Mouse (Mus musculus) common myeloid progenitor, adult 5-6 weeks (primary cell): ENCODE results near the gene Zeb2. TPM values are rescaled to one million over a fixed set of nuclear protein-coding genes. Genes with fewer than 3 reads are reported as not detected.

Source experiments
- ATAC-seq: replicated peaks from 2 replicates; pipeline ENCODE4 v1.8.0; 2016; ENCODE audit warnings: low read depth, mild to moderate bottlenecking, moderate TSS enrichment, inconsistent platforms; ENCODE audit not compliant: poor library complexity, severe bottlenecking
- total RNA-seq: library from RNA; stranded (forward); fragments of 200-1000, 187-1606 nt; gene quantifications from 2 replicates; pipeline ENCODE4 v1.2.3, GENCODE M21; 2017

Gene Zeb2
- total RNA-seq, 1 experiment from 2014 or later, result 205 TPM

DNA sequence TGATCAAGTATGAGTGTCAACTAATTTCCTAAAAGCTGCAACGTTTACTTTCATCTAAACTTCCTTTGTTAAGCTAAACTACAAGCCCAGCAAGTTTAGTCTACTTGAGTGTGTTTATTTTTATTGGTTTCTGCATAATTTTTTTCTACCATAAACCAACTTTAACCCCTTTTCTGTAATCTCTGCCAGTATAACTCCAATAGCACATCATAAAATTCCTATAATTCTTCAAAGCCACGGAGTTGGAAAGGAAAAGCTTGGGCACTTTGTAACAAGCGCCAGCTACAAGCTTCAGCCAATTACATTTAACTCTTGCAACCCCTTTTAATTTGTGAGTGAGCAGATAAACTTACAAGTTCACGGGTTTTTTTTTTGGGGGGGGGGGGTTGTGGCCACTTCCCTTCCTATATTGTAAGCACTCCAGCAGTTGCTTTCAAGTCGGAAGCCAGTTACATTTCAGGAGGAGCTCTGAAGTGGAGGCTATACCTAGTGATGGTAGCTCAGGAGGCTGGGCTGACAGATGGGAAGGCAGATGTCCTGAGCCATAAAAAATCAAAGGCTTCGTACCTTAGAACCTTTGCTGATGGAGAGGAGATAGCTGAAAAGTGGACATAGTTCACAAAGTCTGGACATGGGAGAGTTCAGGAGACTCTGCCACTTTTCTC lies 46.5 kb downstream of the Zeb2 start:
- no peak for ATAC-seq

DNA sequence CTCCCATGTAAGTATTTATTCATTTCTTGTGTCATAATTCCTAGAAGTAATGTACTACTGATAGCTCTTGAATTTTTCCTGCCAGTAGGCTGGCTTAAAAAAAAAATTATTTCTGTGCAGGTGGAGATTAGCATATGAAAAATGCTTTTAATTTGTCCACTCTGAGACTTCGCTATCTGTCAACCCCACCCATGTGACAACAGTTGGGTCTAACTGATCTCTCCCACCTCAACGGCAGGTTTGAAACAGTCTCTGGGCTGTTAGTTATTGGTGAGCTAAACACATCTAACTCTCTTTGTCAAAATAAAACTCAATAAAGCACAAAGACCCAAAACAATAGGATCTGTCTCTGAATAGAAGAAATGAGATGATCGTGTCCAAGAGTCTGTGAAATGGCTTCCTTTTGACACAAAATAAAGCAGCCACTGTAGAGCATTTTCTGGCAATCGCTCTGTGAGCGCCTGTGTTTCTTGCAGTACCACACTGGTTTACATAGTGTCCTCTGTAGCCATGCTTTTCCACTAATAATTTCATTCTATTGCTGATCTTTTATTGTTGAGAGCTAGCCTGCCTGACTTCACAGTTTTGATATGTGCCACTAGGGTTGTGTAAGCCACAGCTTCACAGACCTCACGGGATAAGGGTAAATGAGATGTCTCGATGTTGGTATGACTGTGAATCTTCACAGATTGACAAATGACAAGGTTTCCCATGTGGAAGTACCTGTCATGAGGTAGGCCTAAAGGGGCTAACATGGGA lies 48.2 kb downstream of the Zeb2 start:
- ATAC-seq, result no peak; the same call in 1 of the 2 replicates

DNA sequence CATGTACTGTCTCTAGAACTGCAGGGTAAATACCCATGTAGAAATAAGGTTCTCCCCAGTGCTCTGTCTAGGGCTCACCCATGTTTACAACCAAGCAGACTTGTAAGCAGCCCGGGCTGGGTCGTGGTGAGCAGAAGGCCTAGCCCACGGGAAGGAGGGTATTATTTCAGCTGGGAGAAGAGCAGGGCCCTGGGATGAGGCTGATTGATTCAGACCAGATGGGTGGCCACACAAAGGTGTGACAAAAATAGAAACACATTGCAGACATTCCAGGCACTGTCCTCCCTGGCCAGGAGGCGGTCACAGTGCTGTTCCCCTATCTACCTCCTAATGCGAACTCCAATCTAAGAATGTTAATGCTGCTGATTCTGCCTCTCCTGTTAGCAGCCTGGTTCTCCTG lies 50.1 kb downstream of the Zeb2 start:
- no peak for ATAC-seq

DNA sequence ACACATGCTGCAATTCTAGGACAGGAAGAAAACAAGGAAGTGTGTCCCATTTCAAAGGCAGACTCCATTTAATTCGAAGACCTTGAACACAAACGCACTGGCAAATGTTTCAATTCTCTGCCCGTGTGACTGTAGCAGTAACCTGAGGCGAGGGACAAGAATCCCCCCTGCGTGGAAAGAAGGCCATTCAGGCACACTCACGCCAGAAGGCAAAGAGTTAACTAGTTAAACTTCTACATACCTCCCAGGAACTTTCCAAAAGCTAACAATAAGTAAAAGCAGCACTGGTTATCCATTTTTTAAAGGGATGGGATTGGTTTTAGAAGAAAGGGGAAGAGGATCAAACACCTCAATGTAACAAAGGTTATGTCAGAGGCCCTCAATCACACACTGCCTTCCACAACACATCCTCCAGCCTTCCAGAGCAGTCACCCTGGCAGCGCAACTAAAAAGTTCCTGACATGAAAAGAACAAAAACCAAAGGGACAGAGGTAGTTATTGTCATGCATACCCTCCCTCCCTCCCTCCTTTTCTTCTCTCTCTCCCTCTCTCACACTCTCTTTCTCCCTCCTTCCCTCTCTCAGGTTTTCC lies 53.8 kb downstream of the Zeb2 start:
- ATAC-seq, result no peak

DNA sequence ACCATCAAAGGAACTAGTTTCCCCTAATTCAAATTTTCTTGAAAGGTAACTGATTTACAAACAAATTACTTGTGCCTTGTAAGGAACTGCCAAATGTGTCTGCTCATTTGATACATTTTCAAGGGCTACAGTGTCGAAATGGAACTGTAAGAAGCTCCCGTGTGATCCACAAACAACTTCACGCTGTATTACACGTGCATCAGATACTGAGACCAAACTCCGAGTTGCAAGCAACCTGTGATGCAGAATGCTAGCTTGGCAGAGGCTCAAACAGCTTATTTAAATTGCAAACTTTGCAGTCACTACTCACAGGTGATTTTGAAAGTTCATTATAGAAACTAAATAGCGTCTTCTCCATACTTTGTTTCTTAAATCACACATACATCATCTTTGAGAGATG lies 55.1 kb downstream of the Zeb2 start:
- ATAC-seq, result no peak

DNA sequence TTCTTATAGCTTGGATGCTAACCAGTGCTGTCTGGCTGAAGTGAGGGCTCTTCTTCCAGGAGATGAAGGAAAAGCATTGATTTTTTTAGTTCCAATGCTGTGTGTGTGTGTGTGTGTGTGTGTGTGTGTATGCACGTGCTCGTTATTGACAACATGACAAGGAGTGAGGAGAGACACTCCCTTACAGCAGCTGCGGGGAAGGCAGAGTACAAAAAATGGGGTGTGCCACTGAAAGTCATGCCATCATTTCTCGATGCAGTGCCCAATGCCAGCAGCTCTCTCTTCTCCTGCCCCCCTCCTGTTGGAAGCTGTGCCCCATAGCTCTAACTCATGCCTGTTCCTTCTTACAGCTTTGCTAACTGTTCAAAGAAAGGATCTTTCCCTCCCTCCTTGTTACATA lies 56.4 kb downstream of the Zeb2 start:
- no peak for ATAC-seq

DNA sequence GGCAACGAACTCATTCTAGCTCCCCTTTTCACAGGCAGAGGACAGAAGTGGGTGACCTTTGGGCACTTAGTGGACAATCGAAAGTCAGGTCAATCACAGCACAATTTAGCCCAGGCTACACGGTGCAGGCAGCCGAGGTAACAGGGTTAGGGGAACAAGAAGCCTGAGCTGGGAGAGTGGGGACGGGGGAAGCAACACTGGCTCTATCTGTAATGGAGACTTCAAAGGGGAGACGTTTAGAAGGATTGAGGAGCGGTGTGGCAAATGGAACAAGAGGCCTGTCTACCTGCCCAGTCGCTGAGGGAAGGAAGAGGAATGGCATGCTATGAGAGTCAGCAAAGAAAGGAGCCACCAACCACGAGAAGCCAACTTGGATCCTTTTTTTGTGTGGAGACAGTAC lies 57.0 kb downstream of the Zeb2 start:
- no peak for ATAC-seq

DNA sequence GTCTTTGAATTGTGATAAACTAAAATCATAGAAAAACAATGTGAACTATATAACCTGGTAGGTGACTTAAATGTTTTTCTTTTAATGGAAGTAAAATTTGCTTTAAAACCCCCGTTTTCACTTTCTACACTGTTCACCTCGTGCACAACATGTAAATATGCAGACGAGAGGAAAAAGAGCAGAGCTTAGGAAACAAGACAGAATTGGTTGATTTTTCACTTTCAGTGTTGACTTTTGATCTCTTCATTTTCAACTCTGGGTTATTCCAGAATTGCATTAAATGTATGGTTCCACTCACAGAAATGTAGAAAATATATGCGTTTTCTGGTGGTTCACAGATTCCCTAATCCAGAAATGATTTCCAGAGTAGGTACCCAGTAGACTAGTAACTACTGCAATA lies 57.6 kb downstream of the Zeb2 start:
- no peak for ATAC-seq

DNA sequence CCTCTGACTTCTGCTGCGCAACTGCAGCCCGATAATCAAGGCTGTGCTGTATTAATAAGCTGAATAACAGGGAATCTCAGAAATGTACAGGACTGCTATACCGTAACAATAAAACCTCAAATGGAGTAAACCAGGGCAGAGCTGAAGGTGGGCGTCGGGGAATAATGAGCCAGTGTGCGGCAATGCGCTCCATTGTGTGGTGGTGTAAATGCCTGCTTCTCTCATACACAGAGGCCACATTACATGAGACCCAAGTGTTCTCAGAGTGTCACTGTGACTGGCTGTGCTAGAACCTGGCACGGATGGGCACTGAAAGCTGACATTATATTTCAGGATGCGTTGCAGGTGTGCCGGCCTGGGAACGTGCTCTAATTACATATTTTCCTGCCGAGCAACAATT lies 58.2 kb downstream of the Zeb2 start:
- no peak for ATAC-seq

DNA sequence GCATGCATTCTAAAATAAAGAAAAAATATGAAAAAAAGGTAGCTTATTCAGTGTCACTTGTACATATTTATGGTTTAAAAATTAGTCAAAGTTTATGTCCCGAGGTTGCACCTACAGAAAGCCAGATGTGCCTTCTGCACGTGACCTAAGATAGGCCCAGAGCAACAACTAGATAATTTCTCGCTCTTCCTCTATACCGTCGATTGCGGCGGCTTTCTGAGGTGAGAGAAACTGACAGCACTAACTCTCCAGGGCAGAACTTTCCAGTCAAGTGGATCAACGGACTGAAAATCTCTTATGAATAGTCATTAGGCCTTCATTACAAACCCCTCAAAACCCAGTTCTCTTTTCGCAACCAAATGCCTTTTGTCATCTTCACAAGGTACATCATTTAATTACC lies 59.0 kb downstream of the Zeb2 start:
- ATAC-seq, result no peak

DNA sequence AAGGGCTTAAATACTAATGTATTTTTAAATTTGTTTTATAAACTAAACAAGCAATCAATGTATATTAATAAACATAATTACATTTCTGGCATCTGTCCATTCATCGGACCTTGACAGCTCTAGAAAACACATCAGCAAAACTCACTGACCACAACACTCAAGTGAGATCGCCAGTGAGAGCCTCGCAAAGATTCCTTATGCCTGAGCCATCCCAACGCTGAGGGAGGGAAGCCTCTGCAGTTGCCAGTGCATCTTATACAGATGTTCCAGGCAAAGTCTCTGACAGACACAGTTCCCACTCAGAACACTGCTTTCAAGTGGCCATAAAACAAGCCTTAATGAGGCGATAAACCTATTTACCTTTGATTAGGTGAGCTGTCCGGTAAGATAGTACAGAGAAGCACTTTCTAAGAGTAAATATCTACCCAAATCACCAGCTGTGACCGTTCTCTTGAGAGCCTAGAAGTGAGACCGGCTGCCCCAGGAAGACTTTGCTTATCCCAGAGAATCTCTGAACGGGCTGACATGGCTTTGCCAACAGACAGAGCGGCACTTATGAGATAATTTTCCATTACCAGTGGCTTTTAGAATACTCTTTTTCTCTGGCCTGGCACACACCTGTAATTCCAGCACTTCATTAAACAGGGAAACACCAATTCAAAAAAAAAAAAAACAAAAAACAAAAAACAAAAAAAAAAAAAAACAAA lies 60.2 kb downstream of the Zeb2 start:
- no peak for ATAC-seq

DNA sequence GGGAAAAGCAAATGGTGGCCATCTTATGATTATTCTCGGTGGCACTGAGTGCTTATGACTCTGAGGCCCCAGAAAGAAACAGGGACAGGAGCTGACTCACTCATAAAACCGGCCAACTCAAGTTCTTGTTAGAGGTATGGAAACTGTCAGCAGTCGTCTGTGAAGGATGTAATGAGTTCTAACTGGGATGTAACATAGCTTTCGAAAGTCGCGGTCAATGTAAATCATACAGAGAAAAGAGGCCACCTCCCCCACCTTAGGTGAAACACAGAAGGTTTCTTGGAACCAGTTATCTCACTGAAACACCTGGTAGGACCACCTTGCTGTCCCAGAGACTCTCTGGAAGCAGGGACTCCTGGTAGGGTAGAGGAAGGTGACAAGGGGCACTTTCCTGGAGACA lies 61.3 kb downstream of the Zeb2 start:
- ATAC-seq, result no peak

DNA sequence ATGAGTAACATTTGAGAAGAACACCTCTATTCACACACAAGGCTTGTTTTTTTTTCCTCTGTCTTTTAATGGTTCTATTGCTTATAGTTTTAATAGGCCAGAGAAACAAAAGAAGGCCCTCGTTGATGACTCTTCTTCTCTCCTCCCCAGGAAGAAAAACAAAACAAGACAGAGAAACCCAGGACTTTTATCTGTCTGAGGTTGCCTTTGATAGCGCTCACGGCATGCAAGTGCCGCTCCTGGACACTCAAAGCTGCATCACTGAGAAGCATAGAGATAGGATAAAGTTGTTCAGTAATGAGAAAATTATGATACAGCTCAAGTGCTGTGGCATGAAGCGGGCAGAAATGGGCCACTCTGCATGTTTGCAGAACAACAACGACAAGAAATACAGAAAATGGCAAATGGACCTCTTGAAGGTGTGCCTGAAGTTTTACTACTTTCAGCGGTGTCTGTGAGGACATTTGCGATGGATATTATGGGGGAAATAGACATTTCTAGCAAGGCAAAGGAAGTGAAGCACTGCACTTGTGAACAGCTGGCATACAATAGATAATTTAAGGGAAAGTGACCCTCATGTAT lies 62.1 kb downstream of the Zeb2 start:
- ATAC-seq, result no peak

DNA sequence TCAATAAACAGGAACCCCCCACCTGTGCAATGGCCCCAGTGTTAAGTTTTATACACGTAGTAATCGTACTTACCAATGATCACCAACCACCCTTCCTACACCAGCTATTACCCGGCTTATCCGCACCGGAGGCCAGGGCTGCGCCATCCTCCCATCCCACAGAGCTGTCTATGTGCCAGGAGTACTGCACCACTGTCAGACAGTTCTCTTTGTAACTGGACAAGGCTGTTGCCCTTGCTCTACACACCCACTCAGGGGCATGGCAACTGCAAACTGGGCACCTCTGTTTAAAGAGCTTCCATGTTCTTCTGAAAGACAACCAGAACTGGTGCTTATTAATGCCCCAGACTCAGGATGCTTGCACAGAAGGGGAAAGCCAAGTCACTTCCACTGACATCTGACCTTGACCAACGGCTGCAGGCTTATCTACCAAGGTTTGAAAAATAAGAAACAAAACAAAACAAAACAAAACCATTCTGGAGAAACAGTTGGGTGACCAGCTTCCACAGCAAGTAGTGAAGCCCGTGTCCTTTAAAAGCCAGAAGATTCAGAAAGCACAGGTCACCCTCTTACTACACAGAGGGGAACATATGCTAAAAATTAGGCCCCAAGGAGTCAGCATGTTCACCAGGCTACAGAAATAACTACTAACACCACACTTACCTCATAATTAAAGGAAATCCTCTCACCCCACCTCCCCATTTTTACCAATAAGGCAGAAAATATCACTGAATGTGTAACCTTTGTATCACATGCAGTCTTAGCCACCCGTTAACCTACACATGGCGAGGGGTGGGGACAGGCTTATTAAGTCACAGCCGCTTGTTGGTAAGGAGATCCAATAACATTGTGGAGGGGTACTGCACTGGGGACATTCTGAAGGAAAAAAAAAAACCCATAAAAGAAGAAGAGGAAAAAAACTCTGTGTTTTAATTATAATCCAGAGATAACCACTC lies 62.8 kb downstream of the Zeb2 start:
- ATAC-seq, result no peak

DNA sequence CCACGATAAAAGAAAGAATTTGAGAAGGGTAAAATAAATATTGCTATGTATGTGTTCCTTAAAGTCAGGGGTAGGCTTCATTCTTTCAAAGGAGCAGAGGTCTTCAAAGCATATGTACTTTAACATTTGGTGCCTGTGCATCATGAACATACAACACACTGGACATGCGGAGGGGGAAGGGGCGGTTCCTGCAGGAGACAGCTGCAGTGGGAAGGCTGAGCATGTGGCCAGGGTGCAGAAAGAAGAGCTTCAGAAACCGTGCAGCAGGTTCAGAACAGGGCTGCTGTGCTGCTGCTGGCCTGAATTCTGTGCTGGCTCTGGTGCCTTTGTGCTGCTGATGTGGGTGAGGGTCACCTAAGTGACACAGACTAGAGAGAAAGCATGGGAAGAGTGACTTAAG lies 64.6 kb downstream of the Zeb2 start:
- ATAC-seq, result no peak

DNA sequence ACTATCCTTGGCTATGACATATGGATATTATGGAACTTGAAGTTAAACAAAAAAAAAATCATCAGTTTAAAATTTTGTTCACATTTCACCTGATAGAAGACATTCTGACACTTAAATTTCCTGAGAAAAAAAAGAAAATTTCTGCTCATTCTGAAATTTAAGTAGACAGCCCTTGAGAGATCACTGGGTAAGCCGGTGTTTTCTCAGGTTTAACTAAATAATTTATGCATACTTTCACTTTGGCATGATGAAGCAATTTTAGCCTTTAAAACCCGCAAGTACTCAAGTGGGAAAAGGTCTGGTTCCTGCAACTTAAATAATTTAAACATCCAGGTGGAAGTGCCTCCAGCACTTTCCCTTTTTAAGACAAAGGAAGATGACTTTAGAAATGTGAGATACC lies 65.9 kb downstream of the Zeb2 start:
- ATAC-seq, result no peak

DNA sequence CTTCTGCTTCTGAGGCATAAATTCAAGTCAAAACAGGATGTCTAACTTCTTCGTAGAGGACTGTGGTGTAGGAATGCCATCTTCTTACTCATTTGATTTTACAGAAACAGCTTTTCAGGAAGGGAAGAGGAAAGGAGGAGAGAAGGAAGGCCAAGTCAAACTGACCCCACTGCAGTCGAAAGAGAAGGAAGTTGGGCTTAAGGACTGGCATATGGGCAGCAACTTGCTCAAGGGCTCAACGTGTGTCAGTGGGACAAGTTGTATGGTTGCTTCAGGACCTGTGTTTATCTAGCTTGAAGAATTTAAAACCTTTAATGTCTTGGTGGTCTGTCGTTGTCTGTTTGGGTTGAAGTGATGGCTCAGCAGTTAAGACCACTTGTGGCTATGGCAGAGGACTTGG lies 67.3 kb downstream of the Zeb2 start:
- 0 out of 2 replicates have a peak, but pooled peaks have one; percentile 19 for ATAC-seq

DNA sequence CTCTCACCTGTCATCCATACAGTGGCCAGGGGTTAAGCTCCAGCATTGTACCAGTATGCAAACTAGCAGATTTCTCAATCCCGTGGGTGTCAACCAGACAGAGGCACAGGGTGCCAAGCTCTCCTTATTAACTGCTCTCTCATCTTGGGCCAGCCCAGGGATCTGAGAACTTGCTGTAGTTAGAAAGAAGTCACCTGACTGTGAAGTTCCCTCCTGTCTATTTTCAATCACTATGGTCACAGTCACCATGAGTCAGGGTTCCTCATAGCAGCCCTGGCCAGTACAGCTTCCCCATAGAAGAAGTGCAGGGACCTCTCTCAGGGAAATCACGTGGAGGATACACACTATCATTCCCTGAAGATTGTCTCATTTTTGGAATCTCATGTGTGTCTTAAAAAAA lies 67.9 kb downstream of the Zeb2 start:
- peak; percentile 73 for ATAC-seq

DNA sequence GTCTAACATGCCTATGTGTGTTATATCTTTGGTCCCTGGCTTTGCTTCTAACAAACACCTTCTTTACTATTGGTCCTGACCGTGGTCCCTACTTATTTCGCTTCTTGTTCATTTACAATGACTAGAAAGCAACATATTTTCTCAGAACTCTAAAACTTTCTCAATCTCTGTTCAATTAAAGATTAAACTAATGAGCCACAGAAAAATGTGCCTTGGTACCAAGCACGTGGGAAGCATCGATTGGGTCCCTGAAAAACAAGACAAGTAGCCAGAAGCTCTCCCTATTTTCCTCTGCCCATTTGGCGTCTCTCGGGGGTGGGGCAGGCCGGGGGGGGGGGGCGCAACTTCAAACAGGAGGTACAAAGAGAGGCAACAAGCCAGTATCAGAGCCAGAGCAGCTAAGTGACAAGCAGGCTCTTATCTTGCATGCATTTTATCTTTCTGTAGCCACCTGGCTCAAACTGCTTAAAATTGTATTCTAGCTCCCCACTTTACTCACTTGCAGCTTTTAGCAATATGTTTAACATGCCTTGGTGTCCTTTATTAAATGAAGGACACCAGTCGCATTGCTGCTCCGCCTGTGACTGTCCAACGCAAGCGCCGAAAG lies 76.4 kb downstream of the Zeb2 start:
- ATAC-seq, result 0 out of 2 replicates have a peak, but pooled peaks have one; percentile 12
